8 mouse cellular contexts compared by ENCODE assay signal in the genomic region with DNA sequence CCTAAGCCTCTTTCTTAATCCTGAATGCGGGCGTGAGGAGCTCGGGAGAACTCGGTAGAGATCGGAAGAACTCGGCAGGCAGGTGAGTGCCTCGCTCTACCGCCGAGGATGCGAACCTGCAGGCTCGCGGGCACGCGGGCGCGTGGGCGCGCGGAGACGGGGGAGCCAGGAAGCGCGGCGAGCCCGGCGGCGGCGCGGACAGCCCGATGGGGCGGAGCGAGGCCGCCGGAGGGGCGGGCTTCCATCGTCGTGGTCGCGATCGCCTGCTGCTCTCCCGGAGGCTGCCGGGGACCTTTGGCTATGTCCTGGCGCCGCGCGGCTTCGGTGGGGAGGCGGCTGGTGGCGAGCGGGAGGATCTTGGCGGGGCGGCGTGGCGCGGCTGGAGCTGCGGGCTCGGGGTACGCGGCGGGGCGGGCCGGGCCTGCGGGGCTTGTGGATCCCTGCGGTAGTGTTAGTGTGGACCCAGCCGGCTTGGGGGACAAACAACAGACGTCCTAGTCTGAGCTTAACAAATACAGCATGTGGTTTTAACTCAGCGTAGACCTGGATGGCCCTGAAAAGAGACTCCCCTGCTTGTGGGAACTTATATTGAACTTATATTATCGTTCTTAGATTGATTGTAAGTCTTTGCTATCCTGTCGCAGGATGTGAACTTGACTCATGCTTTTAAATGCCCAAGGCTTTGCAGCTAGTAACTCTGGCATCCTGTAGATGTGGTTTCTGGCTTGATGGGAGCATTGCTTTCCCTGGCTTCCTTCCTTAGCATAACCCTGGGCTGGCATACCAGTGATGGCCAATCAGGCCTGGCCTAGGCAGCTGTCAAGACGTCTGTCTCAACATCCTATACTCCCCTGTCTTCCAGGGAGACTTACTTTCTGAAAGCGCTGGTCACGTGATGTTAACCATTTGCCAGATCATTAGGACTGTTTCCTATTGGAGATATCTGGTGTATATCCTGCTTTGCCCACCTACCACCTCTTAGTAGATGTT. TPM values are rescaled to one million over a fixed set of nuclear protein-coding genes. Genes with fewer than 3 reads are reported as not detected.
A peak's percentile ranks its signal among the peaks of the same experiment; 100 is the strongest.
DNase-seq lines count a peak whose midpoint lies in the region; ATAC-seq lines count a peak whose summit lies in the region.

No protein-coding gene starts in this region.

- no peaks in the 10 kb centered on the region for H3K27me3 ChIP-seq in hindbrain, embryonic 11.5 days (ENCODE audit: control insufficient read depth, insufficient read depth, low read length)

- peak overlapping the region; percentile 85 for H3K9ac ChIP-seq in hindbrain, embryonic 11.5 days (ENCODE audit: low read depth, low read length)

- peak overlapping the region; percentile 71 for H3K4me2 ChIP-seq in hindbrain, embryonic 11.5 days (replicated peaks; ENCODE audit: low read depth, low read length)

- WGBS in hindbrain, embryonic 11.5 days: under 1% methylated on average over 71 of the region's 71 CpGs

- H3K27ac ChIP-seq in hindbrain, embryonic 11.5 days (ENCODE audit: low read depth, low read length): peak overlapping the region; percentile 74

- no peaks in the 10 kb centered on the region for H3K36me3 ChIP-seq in hindbrain, embryonic 11.5 days (ENCODE audit: control insufficient read depth, insufficient read depth, low read length)

- ATAC-seq in hindbrain, embryonic 11.5 days (ENCODE audit: low FRiP score): peak; percentile 94

- peak; percentile 80 for DNase-seq in MN1 (ENCODE audit: low spot score)
- peak; percentile 95 for DNase-seq in cerebellum, adult 9-11 months
- DNase-seq in frontal cortex, adult 2 months (ENCODE audit: extremely low spot score in 1 of 2, low spot score in 1 of 2): peak; percentile 77 to 93
- DNase-seq in hindbrain, embryonic 11.5 days (ENCODE audit: low spot score): peak; percentile 86
- peak; percentile 77 to 90 for DNase-seq in layer of hippocampus, postnatal 10 days (ENCODE audit: low spot score in 2 of 2)
- DNase-seq in lung, postnatal 10 days: peak; percentile 88
- DNase-seq in ovary, postnatal 36 days (ENCODE audit: low spot score): peak; percentile 88
- DNase-seq in thymus, postnatal 25 days: peak; percentile 94

- H3K9me3 ChIP-seq in hindbrain, embryonic 11.5 days (ENCODE audit: control insufficient read depth, low read length): no peaks in the 10 kb centered on the region

- no peaks in the 10 kb centered on the region for H3K4me1 ChIP-seq in hindbrain, embryonic 11.5 days (replicated peaks; ENCODE audit: control insufficient read depth, insufficient read depth, low read length)

- H3K4me3 ChIP-seq in hindbrain, embryonic 11.5 days (ENCODE audit: low read depth, low read length): peak overlapping the region; percentile 63

RNA-seq across cellular contexts. Expression of a gene that starts 23.5 kb away (rescaled TPM):
- 96.0 and 108 TPM in 2 replicates for polyA plus RNA-seq in frontal cortex, adult 2 months (2012; rRNA removed)
- polyA plus RNA-seq in hindbrain, embryonic 11.5 days (2014; fragmentation: Nextera tagmentation; extraction: Ambion mirVana): 73.1 and 76.9 TPM in 2 replicates
- total RNA-seq in layer of hippocampus, postnatal 10 days (2021): 100 to 1,000 TPM; 109 to 112 TPM

RNA-seq across cellular contexts. Expression of a gene that starts 37.0 kb away (rescaled TPM):
- polyA plus RNA-seq in frontal cortex, adult 2 months (2012; rRNA removed): 14.6 and 15.0 TPM in 2 replicates
- 25.8 and 25.9 TPM in 2 replicates for polyA plus RNA-seq in hindbrain, embryonic 11.5 days (2014; fragmentation: Nextera tagmentation; extraction: Ambion mirVana)
- 10 to 100 TPM; 48.0 to 49.2 TPM for total RNA-seq in layer of hippocampus, postnatal 10 days (2021)

RNA-seq across cellular contexts. Expression of a gene that starts 37.2 kb away (rescaled TPM):
- polyA plus RNA-seq in frontal cortex, adult 2 months (2012; rRNA removed): 13.4 and 14.6 TPM in 2 replicates
- polyA plus RNA-seq in hindbrain, embryonic 11.5 days (2014; fragmentation: Nextera tagmentation; extraction: Ambion mirVana): 37.5 and 41.0 TPM in 2 replicates
- 10 to 100 TPM; 31.9 to 32.2 TPM for total RNA-seq in layer of hippocampus, postnatal 10 days (2021)

RNA-seq across cellular contexts. Expression of a gene that starts 37.4 kb away (rescaled TPM):
- polyA plus RNA-seq in frontal cortex, adult 2 months (2012; rRNA removed): 31.3 and 32.7 TPM in 2 replicates
- 74.6 and 74.9 TPM in 2 replicates for polyA plus RNA-seq in hindbrain, embryonic 11.5 days (2014; fragmentation: Nextera tagmentation; extraction: Ambion mirVana)
- total RNA-seq in layer of hippocampus, postnatal 10 days (2021): 10 to 100 TPM; 33.0 to 37.4 TPM

Comparison
In these comparisons a context has a peak if more than half of its experiments do, and no peak if none do; other contexts are left out.
1. Peak in every context shown above with its lines: DNase-seq, ATAC-seq, H3K4me3 ChIP-seq and H3K27ac ChIP-seq.